Mouse (Mus musculus): Measurements from ENCODE around the gene 9530068E07Rik.

DNA sequence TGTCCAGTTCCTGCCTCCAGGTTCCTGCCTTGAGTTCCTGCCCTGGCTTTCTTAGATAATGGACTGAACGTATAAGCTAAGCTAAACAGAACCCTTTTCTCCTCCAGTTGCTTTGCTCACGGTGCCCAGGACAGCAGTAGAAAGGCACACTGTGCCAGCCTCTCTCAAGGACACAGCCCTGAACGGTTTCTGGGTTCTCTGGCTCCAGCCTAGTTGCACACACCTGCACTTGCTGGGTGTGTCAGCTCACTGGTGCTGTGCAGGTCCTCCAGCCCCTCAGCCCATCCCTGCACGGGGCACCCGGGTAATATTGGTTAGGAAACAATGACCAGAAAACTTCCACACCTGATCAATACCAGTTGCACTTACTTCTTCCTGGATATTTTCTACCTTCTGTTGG, 35.9 kb downstream of the 9530068E07Rik start:
- no peak for TF ChIP-seq CTCF (IDR thresholded peaks at IDR 0.05; ENCODE audit: low read depth, low read length)
- no peak for TF ChIP-seq POLR2AphosphoS5 (IDR thresholded peaks at IDR 0.05; ENCODE audit: insufficient replicate concordance, low read depth, low read length)
- no peak for TF ChIP-seq GATA2 (IDR thresholded peaks at IDR 0.05; ENCODE audit: borderline replicate concordance, low read depth, low read length)
- no peak for TF ChIP-seq TAL1 (conservative IDR thresholded peaks at IDR 0.05; ENCODE audit: low read depth, low read length)
- TF ChIP-seq GATA1 (IDR thresholded peaks at IDR 0.05; ENCODE audit: borderline replicate concordance, low read length) = no peak

All from G1E (cell line).